Mouse (Mus musculus): ENCODE results near the gene Eps8. TPM values are rescaled to one million over a fixed set of nuclear protein-coding genes. Genes with fewer than 3 reads are reported as not detected.

Eps8 gene
- polyA plus RNA-seq, 1 experiment from 2014 or later, result 18.7 TPM

GRCm38 (mm10) chr6:137671561-137671960, 16.9 kb upstream of the Eps8 start:
- no peaks in the 10 kb centered on the region for H3K4me1 ChIP-seq (ENCODE audit: control insufficient read depth, insufficient read depth, low read length)
- WGBS (ENCODE audit: insufficient replicate concordance), result 54% methylated on average over 10 of the region's 10 CpGs
- ATAC-seq (replicated peaks; ENCODE audit: insufficient number of reproducible peaks, low FRiP score, low TSS enrichment), result no peak
- no peaks in the 10 kb centered on the region for H3K9me3 ChIP-seq (replicated peaks; ENCODE audit: control insufficient read depth, low read length)
- no peaks in the 10 kb centered on the region for H3K27me3 ChIP-seq (ENCODE audit: control insufficient read depth, insufficient read depth, low read length)
- no peak overlapping the region for H3K27ac ChIP-seq (ENCODE audit: low read depth, low read length)
- H3K4me2 ChIP-seq, result no peak overlapping the region
- H3K4me3 ChIP-seq (ENCODE audit: low read depth, low read length), result no peak overlapping the region
- no peaks in the 10 kb centered on the region for H3K36me3 ChIP-seq (ENCODE audit: control insufficient read depth, insufficient read depth, low read length)
- no peak overlapping the region for H3K9ac ChIP-seq (ENCODE audit: low read depth, low read length)

GRCm38 (mm10) chr6:137670820-137671219, 16.1 kb upstream of the Eps8 start:
- WGBS (ENCODE audit: insufficient replicate concordance), result 90% methylated on average over 9 of the region's 9 CpGs

GRCm38 (mm10) chr6:137669876-137670275, 15.2 kb upstream of the Eps8 start:
- Histone ChIP-seq H3K4me1 (ENCODE audit: control insufficient read depth, insufficient read depth, low read length) (no peaks in the 10 kb centered on the region), H3K27me3 (ENCODE audit: control insufficient read depth, insufficient read depth, low read length) (no peaks in the 10 kb centered on the region), H3K36me3 (ENCODE audit: control insufficient read depth, insufficient read depth, low read length) (no peaks in the 10 kb centered on the region), H3K9me3 (replicated peaks; ENCODE audit: control insufficient read depth, low read length) (no peaks in the 10 kb centered on the region), H3K27ac (ENCODE audit: low read depth, low read length) (no peak overlapping the region), H3K9ac (ENCODE audit: low read depth, low read length) (no peak overlapping the region), H3K4me2 (no peak overlapping the region), H3K4me3 (ENCODE audit: low read depth, low read length) (no peak overlapping the region)
- no peak for ATAC-seq (replicated peaks; ENCODE audit: insufficient number of reproducible peaks, low FRiP score, low TSS enrichment)
- 84% methylated on average over 3 of the region's 3 CpGs for WGBS (ENCODE audit: insufficient replicate concordance)

More at GRCm38 (mm10) chr6:137670820-137671219, 16.1 kb upstream of the Eps8 start:
- H3K9ac ChIP-seq (ENCODE audit: low read depth, low read length), result no peak overlapping the region
- H3K9me3 ChIP-seq (replicated peaks; ENCODE audit: control insufficient read depth, low read length), result no peaks in the 10 kb centered on the region
- no peak for ATAC-seq (replicated peaks; ENCODE audit: insufficient number of reproducible peaks, low FRiP score, low TSS enrichment)
- H3K4me2 ChIP-seq, result no peak overlapping the region
- H3K27ac ChIP-seq (ENCODE audit: low read depth, low read length), result no peak overlapping the region
- no peak overlapping the region for H3K4me3 ChIP-seq (ENCODE audit: low read depth, low read length)
- H3K4me1 ChIP-seq (ENCODE audit: control insufficient read depth, insufficient read depth, low read length), result no peaks in the 10 kb centered on the region
- no peaks in the 10 kb centered on the region for H3K27me3 ChIP-seq (ENCODE audit: control insufficient read depth, insufficient read depth, low read length)
- H3K36me3 ChIP-seq (ENCODE audit: control insufficient read depth, insufficient read depth, low read length), result no peaks in the 10 kb centered on the region

- no peak overlapping the region for H3K9ac ChIP-seq (ENCODE audit: low read depth, low read length)
- no peaks in the 10 kb centered on the region for H3K27me3 ChIP-seq (ENCODE audit: control insufficient read depth, insufficient read depth, low read length)
- no peaks in the 10 kb centered on the region for H3K9me3 ChIP-seq (replicated peaks; ENCODE audit: control insufficient read depth, low read length)
- no peaks in the 10 kb centered on the region for H3K4me1 ChIP-seq (ENCODE audit: control insufficient read depth, insufficient read depth, low read length)
- H3K27ac ChIP-seq (ENCODE audit: low read depth, low read length), result no peak overlapping the region
- no peak overlapping the region for H3K4me3 ChIP-seq (ENCODE audit: low read depth, low read length)
- ATAC-seq (replicated peaks; ENCODE audit: insufficient number of reproducible peaks, low FRiP score, low TSS enrichment), result no peak
- 83% methylated on average over 1 of the region's 1 CpGs for WGBS (ENCODE audit: insufficient replicate concordance)
- H3K36me3 ChIP-seq (ENCODE audit: control insufficient read depth, insufficient read depth, low read length), result no peaks in the 10 kb centered on the region
- no peak overlapping the region for H3K4me2 ChIP-seq
Observed at GRCm38 (mm10) chr6:137669433-137669832, 14.8 kb upstream of the Eps8 start.

GRCm38 (mm10) chr6:137668331-137668730, 13.7 kb upstream of the Eps8 start:
- Histone ChIP-seq H3K4me1 (ENCODE audit: control insufficient read depth, insufficient read depth, low read length) (no peaks in the 10 kb centered on the region), H3K4me3 (ENCODE audit: low read depth, low read length) (no peak overlapping the region), H3K9ac (ENCODE audit: low read depth, low read length) (no peak overlapping the region), H3K27ac (ENCODE audit: low read depth, low read length) (no peak overlapping the region), H3K27me3 (ENCODE audit: control insufficient read depth, insufficient read depth, low read length) (no peaks in the 10 kb centered on the region), H3K36me3 (ENCODE audit: control insufficient read depth, insufficient read depth, low read length) (no peaks in the 10 kb centered on the region), H3K4me2 (no peak overlapping the region), H3K9me3 (replicated peaks; ENCODE audit: control insufficient read depth, low read length) (no peaks in the 10 kb centered on the region)
- no peak for ATAC-seq (replicated peaks; ENCODE audit: insufficient number of reproducible peaks, low FRiP score, low TSS enrichment)
- 62% methylated on average over 3 of the region's 3 CpGs for WGBS (ENCODE audit: insufficient replicate concordance)

- H3K27ac ChIP-seq (ENCODE audit: low read depth, low read length), result no peak overlapping the region
- no peak overlapping the region for H3K9ac ChIP-seq (ENCODE audit: low read depth, low read length)
- no peaks in the 10 kb centered on the region for H3K36me3 ChIP-seq (ENCODE audit: control insufficient read depth, insufficient read depth, low read length)
- 72% methylated on average over 3 of the region's 3 CpGs for WGBS (ENCODE audit: insufficient replicate concordance)
- no peak overlapping the region for H3K4me2 ChIP-seq
- no peaks in the 10 kb centered on the region for H3K27me3 ChIP-seq (ENCODE audit: control insufficient read depth, insufficient read depth, low read length)
- no peaks in the 10 kb centered on the region for H3K9me3 ChIP-seq (replicated peaks; ENCODE audit: control insufficient read depth, low read length)
- ATAC-seq (replicated peaks; ENCODE audit: insufficient number of reproducible peaks, low FRiP score, low TSS enrichment), result no peak
- no peaks in the 10 kb centered on the region for H3K4me1 ChIP-seq (ENCODE audit: control insufficient read depth, insufficient read depth, low read length)
- no peak overlapping the region for H3K4me3 ChIP-seq (ENCODE audit: low read depth, low read length)
Observed at GRCm38 (mm10) chr6:137667665-137668064, 13.0 kb upstream of the Eps8 start.

GRCm38 (mm10) chr6:137664936-137665335, 10.3 kb upstream of the Eps8 start:
- Histone ChIP-seq H3K36me3 (ENCODE audit: control insufficient read depth, insufficient read depth, low read length) (no peaks in the 10 kb centered on the region), H3K27ac (ENCODE audit: low read depth, low read length) (no peak overlapping the region), H3K4me1 (ENCODE audit: control insufficient read depth, insufficient read depth, low read length) (no peaks in the 10 kb centered on the region), H3K27me3 (ENCODE audit: control insufficient read depth, insufficient read depth, low read length) (no peaks in the 10 kb centered on the region), H3K9ac (ENCODE audit: low read depth, low read length) (no peak overlapping the region), H3K9me3 (replicated peaks; ENCODE audit: control insufficient read depth, low read length) (no peaks in the 10 kb centered on the region), H3K4me2 (no peak overlapping the region), H3K4me3 (ENCODE audit: low read depth, low read length) (no peak overlapping the region)
- WGBS (ENCODE audit: insufficient replicate concordance), result 67% methylated on average over 3 of the region's 3 CpGs
- no peak for ATAC-seq (replicated peaks; ENCODE audit: insufficient number of reproducible peaks, low FRiP score, low TSS enrichment)

- 85% methylated on average over 23 of the region's 23 CpGs for WGBS (ENCODE audit: insufficient replicate concordance)
Observed at GRCm38 (mm10) chr6:137661583-137662365, 7.1 kb upstream of the Eps8 start.

More at GRCm38 (mm10) chr6:137661583-137662365, 7.1 kb upstream of the Eps8 start:
- Histone ChIP-seq H3K27me3 (ENCODE audit: control insufficient read depth, insufficient read depth, low read length) (no peaks in the 10 kb centered on the region), H3K9ac (ENCODE audit: low read depth, low read length) (no peak overlapping the region), H3K36me3 (ENCODE audit: control insufficient read depth, insufficient read depth, low read length) (no peaks in the 10 kb centered on the region), H3K9me3 (replicated peaks; ENCODE audit: control insufficient read depth, low read length) (no peaks in the 10 kb centered on the region), H3K27ac (ENCODE audit: low read depth, low read length) (no peak overlapping the region), H3K4me3 (ENCODE audit: low read depth, low read length) (no peak overlapping the region), H3K4me1 (ENCODE audit: control insufficient read depth, insufficient read depth, low read length) (no peaks in the 10 kb centered on the region), H3K4me2 (no peak overlapping the region)
- no peak for ATAC-seq (replicated peaks; ENCODE audit: insufficient number of reproducible peaks, low FRiP score, low TSS enrichment)
